Mouse (Mus musculus) liver, postnatal 0 days (tissue): ENCODE measurements at regions not wholly inside any gene's neighbourhood (a gene's known extent, or its start where the extent isn't known, plus 50 kb on each side); places are given as distances from the start of the nearest gene placed in this dataset.

Source experiments
- CTCF ChIP-seq: sonication (generic); IDR thresholded peaks from 2 replicates; pipeline ENCODE4 v1.5.1; 2016; ENCODE audit warnings: antibody characterized with exemption, low read depth
- EP300 ChIP-seq: IDR thresholded peaks from 2 replicates; pipeline ENCODE4 v1.6.1; 2016; ENCODE audit warnings: antibody characterized with exemption, low read depth, mild to moderate bottlenecking

DNA sequence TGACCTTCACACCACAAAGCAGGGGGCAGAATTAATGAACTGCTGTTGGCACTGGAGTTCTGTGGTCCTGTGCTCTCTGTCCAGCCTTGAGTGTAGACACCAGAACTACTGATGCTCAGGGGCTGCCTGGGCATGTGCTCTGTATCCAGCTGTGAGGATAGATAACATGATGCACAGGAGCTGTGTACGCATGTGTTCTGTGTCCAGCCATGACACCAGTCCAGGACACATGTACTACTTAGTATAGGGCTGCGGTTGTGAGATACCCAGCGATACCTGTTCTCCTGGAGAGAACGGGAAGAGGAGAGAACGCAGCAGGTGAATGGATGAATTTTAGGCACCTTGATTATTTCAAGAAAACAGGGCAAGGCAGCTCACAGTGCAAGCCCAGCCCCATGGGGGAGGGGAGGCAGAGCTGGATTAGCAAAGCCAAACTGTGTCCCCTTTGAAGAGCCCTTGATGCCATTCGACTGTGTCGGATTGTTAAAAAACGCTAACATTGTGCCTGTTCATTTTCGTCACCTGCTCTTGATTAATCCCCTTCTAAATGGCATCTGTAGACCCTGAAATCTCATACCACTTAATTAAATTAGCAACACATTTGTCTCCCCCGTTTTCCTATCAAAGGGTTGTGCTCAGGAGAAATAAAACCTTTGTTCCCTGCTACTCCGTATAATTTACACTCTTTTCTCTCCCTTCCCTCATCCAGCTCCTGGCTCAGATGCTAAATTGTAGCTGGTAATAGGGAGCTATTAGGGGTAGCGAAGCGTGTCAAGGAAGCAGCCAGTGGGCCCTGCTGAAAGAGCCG lies 218.8 kb upstream of the Irx4 start:
- TF ChIP-seq EP300 (no peak), CTCF (no peak)
